Mouse (Mus musculus) heart, adult 2 months (tissue): ENCODE results near the gene Pds5a. TPM values are rescaled to one million over a fixed set of nuclear protein-coding genes. Genes with fewer than 3 reads are reported as not detected.
"Not testable (repeated sequence)": the region's sequence is repeated elsewhere in the genome, so short reads cannot be mapped to it uniquely, and the experiment has no call there.

ENCODE experiments used
- DNase-seq, 2 experiments: peaks; one replicate each; pipeline ENCODE4 v3.0.0; 2021
- H3K27ac ChIP-seq: fragments of 200-600 bp; 2 replicates; pipeline ENCODE4 v1.8.1; 2022
- H3K27me3 ChIP-seq: fragments of 200-500 bp; 2 replicates; pipeline ENCODE4 v1.6.1; 2012; ENCODE audit warnings: mild to moderate bottlenecking, low read length, inconsistent platforms, mixed read lengths; ENCODE audit not compliant: control insufficient read depth, insufficient read depth
- H3K36me3 ChIP-seq: fragments of 200-500 bp; 2 replicates; pipeline ENCODE4 v1.6.1; 2012; ENCODE audit warnings: low read length, inconsistent platforms; ENCODE audit not compliant: control insufficient read depth, insufficient read depth
- H3K4me1 ChIP-seq: fragments of 200-500 bp; 2 replicates; pipeline ENCODE4 v1.6.1; 2011; ENCODE audit warnings: low read length; ENCODE audit not compliant: control insufficient read depth, insufficient read depth
- H3K4me3 ChIP-seq: fragments of 200-600 bp; 2 replicates; pipeline ENCODE4 v1.8.1; 2022
- H3K79me2 ChIP-seq: fragments of 200-500 bp; replicated peaks from 2 replicates; pipeline ENCODE4 v1.6.1; 2012; ENCODE audit warnings: mild to moderate bottlenecking, inconsistent platforms, low read length, moderate library complexity, mixed read lengths; ENCODE audit not compliant: control insufficient read depth, insufficient read depth
- H3K9ac ChIP-seq: fragments of 200-500 bp; 2 replicates; pipeline ENCODE4 v1.6.1; 2012; ENCODE audit warnings: low read depth, mild to moderate bottlenecking, control low read depth, inconsistent platforms, low read length, mixed read lengths
- CTCF ChIP-seq: fragments of 200-600 bp; IDR thresholded peaks from 2 replicates; pipeline ENCODE4 v1.8.1; 2022; ENCODE audit warnings: antibody characterized with exemption, mild to moderate bottlenecking, moderate library complexity
- EP300 ChIP-seq: fragments of 200-500 bp; IDR thresholded peaks from 2 replicates; pipeline ENCODE4 v1.6.1; 2011; ENCODE audit warnings: low read depth, low read length, control low read depth; ENCODE audit not compliant: insufficient read depth
- POLR2A ChIP-seq: fragments of 200-500 bp; IDR thresholded peaks from 2 replicates; pipeline ENCODE4 v1.6.1; 2011; ENCODE audit warnings: mild to moderate bottlenecking, low read depth, low read length, control low read depth; ENCODE audit not compliant: insufficient read depth
- WGBS: fragments of 180-500 bp; shearing (Covaris S2); methylation state at CpG from one replicate; pipeline ENCODE4 v1.1.7; 2018; 5-methylcytosine and 5-hydroxymethylcytosine counted together
- intact Hi-C: fragments of 180-260 bp; cut with DNase I; formaldehyde crosslinking; loops from one replicate; pipeline ENCODE4 v1.15.1; 2025
- polyA plus RNA-seq: library from polyadenylated mRNA; depleted of rRNA; stranded (reverse); fragments of >200 nt; gene quantifications from 2 replicates; pipeline ENCODE4 v1.2.3, GENCODE M21; 2012
- total RNA-seq, 2 experiments: library from RNA; stranded (reverse); gene quantifications; 2 replicates each; pipeline ENCODE4 v1.2.3; 2021

The Pds5a gene
- total and polyA plus RNA-seq, 3 experiments = 14.8 to 65.4 (median 54.8) TPM

DNA sequence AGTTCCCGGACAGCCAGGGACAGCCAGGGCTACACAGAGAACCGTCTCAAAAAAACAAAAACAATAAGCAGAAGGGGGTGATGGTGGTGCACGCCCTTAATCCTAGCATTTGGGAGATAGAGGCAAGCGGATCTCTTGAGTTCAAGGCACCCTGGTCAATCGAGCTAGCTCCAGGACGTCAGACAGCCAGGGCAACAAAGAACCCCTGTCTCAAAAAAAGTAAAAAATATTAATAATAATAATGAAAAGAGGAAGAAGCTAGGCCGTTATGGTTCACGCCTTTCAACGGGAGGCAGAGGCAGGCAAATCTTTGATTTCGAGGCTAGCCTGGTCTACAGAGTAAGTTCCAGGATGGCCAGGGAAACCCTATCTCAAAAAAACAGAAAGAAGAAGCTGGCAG is 1.1 kb upstream of the Pds5a start:
- intact Hi-C loops = loop anchor here (2.0 to 5.0 kb wide), 3 partner anchors 64 to 362 kb away; partner anchors contain the start of genes N4bp2 and Rfc1

GRCm38 (mm10) chr5:65698759-65699136 is 675 bp upstream of the Pds5a start:
- WGBS = 20% methylated on average over 6 of the region's 6 CpGs
- H3K36me3 ChIP-seq = peaks cover 14% of the 10 kb centered on the region
- H3K79me2 ChIP-seq = peaks cover 3% of the 10 kb centered on the region; the same call in 1 of the 2 replicates
- no peak for DNase-seq
- H3K27me3 ChIP-seq = no peaks in the 10 kb centered on the region
- intact Hi-C loops = loop anchor here (2.0 to 5.0 kb wide), 3 partner anchors 64 to 361 kb away; partner anchors contain the start of genes N4bp2 and Rfc1
- peak overlapping the region; percentile 85 for H3K4me3 ChIP-seq
- TF ChIP-seq POLR2A (no peak), EP300 (no peak), CTCF (no peak)
- H3K9ac ChIP-seq = peak overlapping the region; percentile 79
- H3K27ac ChIP-seq = peak overlapping the region; percentile 92
- H3K4me1 ChIP-seq = peaks cover 4% of the 10 kb centered on the region

More for the DNA sequence above, 1.1 kb upstream of the Pds5a start:
- Histone ChIP-seq H3K9ac (no peak overlapping the region), H3K4me3 (no peak overlapping the region), H3K36me3 (peaks cover 13% of the 10 kb centered on the region), H3K27me3 (no peaks in the 10 kb centered on the region), H3K27ac (peak overlapping the region; percentile 92), H3K4me1 (peaks cover 3% of the 10 kb centered on the region), H3K79me2 (no peaks in the 10 kb centered on the region)
- DNase-seq = no peak
- WGBS = 68% methylated on average over 10 of the region's 10 CpGs
- TF ChIP-seq POLR2A = no peak
- TF ChIP-seq EP300 = no peak
- no peak for TF ChIP-seq CTCF

- intact Hi-C loops = loop anchor here (1.0 to 5.0 kb wide), 3 partner anchors 213 to 360 kb away; partner anchors contain the start of gene Rfc1
- no peak for DNase-seq
- H3K36me3 ChIP-seq = peaks cover 16% of the 10 kb centered on the region
- peaks cover 4% of the 10 kb centered on the region for H3K4me1 ChIP-seq
- TF ChIP-seq POLR2A (no peak), EP300 (no peak), CTCF (no peak)
- H3K27ac ChIP-seq = peak overlapping the region; percentile 88
- WGBS = under 1% methylated on average over 39 of the region's 49 CpGs
- H3K79me2 ChIP-seq = peaks cover 3% of the 10 kb centered on the region; the same call in 1 of the 2 replicates
- peak overlapping the region; percentile 100 for H3K9ac ChIP-seq
- no peaks in the 10 kb centered on the region for H3K27me3 ChIP-seq
- peak overlapping the region; percentile 80 for H3K4me3 ChIP-seq
Measured at GRCm38 (mm10) chr5:65697486-65697835, 612 bp downstream of the Pds5a start.

GRCm38 (mm10) chr5:65696821-65697485 is 1.1 kb downstream of the Pds5a start:
- Histone ChIP-seq H3K9ac (peak overlapping the region; percentile 100), H3K27ac (peak overlapping the region; percentile 88), H3K36me3 (peaks cover 18% of the 10 kb centered on the region), H3K79me2 (peaks cover 5% of the 10 kb centered on the region; the same call in 1 of the 2 replicates), H3K4me3 (peak overlapping the region; percentile 80), H3K4me1 (peaks cover 4% of the 10 kb centered on the region), H3K27me3 (no peaks in the 10 kb centered on the region)
- intact Hi-C loops = loop anchor here (1.0 to 5.0 kb wide), 4 partner anchors 162 to 360 kb away; partner anchors contain the start of gene Rfc1
- no peak for TF ChIP-seq POLR2A
- TF ChIP-seq CTCF = peak; percentile 92; the same call in 1 of the 2 replicates
- TF ChIP-seq EP300 = peak; percentile 72; the same call in 1 of the 2 replicates
- DNase-seq = peak; percentile 78 to 80
- 1% methylated on average over 58 of the region's 58 CpGs for WGBS

DNA sequence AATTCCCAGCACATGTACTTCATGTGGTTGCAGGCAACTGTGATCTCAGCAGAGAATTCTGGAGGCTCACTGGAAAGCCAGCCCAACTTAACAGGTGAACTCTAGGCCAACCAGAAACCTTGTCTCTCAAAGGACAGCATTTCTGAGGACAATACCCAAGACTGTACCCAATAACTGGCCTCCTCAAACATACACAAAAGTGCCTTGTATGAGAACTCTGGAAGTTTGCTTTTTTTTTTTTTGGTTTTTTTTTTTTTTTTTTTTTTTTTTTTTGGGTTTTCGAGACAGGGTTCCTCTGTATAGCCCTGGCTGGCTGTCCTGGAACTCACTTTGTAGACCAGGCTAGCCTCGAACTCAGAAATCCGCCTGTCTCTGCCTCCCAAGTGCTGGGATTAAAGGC is 4.0 kb downstream of the Pds5a start:
- intact Hi-C loops = loop anchor here (5.0 kb wide), 1 partner anchor 72 kb away; no protein-coding TSS in a partner anchor
- not testable (repeated sequence) for H3K27me3 ChIP-seq

DNA sequence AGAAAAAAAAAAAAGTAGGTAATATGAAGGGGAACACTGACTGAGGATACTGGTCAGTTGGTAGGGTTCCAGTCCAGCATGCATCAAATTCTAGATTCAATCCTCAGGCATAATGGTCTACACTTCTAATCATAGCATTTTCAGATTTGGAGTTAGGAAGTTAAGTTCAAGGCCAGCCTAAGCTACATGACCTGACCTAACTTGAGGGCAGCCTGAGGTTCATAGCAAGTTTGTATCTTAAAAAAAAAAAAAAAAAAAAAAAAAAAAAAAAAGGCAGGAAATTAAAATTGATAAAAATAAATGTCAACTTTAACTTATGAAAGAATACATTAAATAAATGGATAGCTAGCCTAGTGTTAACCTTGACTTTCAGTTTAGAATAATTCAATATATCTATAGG is 5.1 kb downstream of the Pds5a start:
- intact Hi-C loops = loop anchor here (5.0 kb wide), 1 partner anchor 71 kb away; no protein-coding TSS in a partner anchor
- Histone ChIP-seq H3K27ac (no peak overlapping the region), H3K79me2 (peaks cover 11% of the 10 kb centered on the region), H3K27me3 (no peaks in the 10 kb centered on the region), H3K36me3 (peaks cover 19% of the 10 kb centered on the region), H3K4me3 (no peak overlapping the region), H3K4me1 (peaks cover 7% of the 10 kb centered on the region), H3K9ac (no peak overlapping the region)
- no peak for DNase-seq
- TF ChIP-seq CTCF = no peak
- no peak for TF ChIP-seq POLR2A

More for the DNA sequence above, 4.0 kb downstream of the Pds5a start:
- not testable (repeated sequence) for H3K79me2 ChIP-seq, H3K9ac ChIP-seq, H3K4me3 ChIP-seq, H3K27ac ChIP-seq, DNase-seq, H3K4me1 ChIP-seq
- peaks cover 19% of the 10 kb centered on the region for H3K36me3 ChIP-seq
- WGBS = 72% methylated on average over 3 of the region's 3 CpGs
